8 mouse cellular contexts compared by ENCODE assay signal in the genomic region with DNA sequence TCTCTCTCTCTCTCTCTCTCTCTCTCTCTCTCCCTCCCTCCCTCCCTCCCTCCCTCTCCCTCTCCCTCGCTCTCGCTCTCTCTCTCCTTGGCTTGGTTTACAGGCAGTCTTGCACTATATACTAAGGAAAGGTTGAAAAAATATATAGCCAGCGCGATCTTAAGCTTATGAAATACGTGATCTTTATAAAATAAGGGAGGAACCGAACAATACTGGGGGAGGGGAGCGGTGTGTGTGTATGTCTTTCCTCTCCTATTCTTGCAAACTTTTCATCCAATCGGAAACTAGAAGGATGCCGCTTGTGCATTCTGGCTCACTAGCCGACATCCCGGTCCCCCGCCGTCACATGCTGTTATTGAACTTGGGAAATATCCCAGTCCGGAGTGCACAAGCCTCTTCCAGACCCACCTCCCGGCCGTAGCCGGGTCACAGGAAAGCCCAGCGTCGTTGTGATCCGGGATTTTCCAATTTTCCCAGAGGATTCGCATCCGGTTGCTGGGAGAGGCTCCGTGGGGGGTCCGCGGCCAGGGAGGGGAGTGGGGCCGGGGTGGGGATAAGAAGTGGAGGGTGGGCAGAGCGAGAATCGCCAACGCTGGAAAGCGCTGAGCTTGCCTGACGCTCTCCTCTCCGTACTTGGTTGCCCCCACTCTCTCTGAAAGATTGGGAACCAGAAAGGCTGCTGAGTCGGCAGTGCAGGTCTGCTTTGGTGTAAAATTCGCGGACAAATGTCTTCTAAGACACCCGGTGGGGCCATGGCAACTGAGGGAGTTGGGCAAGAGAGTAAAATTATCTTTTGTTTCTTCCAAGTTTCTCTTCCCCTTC. TPM values are rescaled to one million over a fixed set of nuclear protein-coding genes. Genes with fewer than 3 reads are reported as not detected.
DNase-seq lines count a peak whose midpoint lies in the region; ATAC-seq and TF ChIP-seq lines count a peak whose summit lies in the region.

No protein-coding gene starts in this region.

- peak overlapping the region; percentile 60 for H3K4me3 ChIP-seq in forebrain, embryonic 16.5 days (replicated peaks; ENCODE audit: low read length)
- peak overlapping the region; percentile 72 for H3K4me3 ChIP-seq in liver, embryonic 12.5 days
- H3K4me3 ChIP-seq in myocyte: peak overlapping the region; percentile 26

- no peak for TF ChIP-seq POLR2A in myocyte (IDR thresholded peaks at IDR 0.05; ENCODE audit: insufficient read length, low read depth)

- peaks cover 12% of the 10 kb centered on the region for H3K4me1 ChIP-seq in forebrain, embryonic 16.5 days (replicated peaks; ENCODE audit: control insufficient read depth, insufficient read depth, low read length)
- H3K4me1 ChIP-seq in liver, embryonic 12.5 days: peaks cover 43% of the 10 kb centered on the region

- WGBS in forebrain, embryonic 16.5 days: under 1% methylated on average over 36 of the region's 36 CpGs
- under 1% methylated on average over 34 of the region's 36 CpGs for WGBS in liver, embryonic 12.5 days (ENCODE audit: insufficient replicate concordance)

- H3K9ac ChIP-seq in forebrain, embryonic 16.5 days (replicated peaks; ENCODE audit: low read depth, low read length): peak overlapping the region; percentile 68
- H3K9ac ChIP-seq in liver, embryonic 12.5 days: peak overlapping the region; percentile 86

- ATAC-seq in forebrain, embryonic 16.5 days: peak; percentile 75
- ATAC-seq in liver, embryonic 12.5 days: peak; percentile 38

- H3K36me3 ChIP-seq in forebrain, embryonic 16.5 days (ENCODE audit: control insufficient read depth, insufficient read depth): no peaks in the 10 kb centered on the region
- peaks cover 17% of the 10 kb centered on the region for H3K36me3 ChIP-seq in liver, embryonic 12.5 days
- no peaks in the 10 kb centered on the region for H3K36me3 ChIP-seq in myocyte (ENCODE audit: control insufficient read depth, insufficient read depth)

- peak overlapping the region; percentile 99 for H3K4me2 ChIP-seq in forebrain, embryonic 16.5 days (ENCODE audit: low read length)
- peak overlapping the region; percentile 94 for H3K4me2 ChIP-seq in liver, embryonic 12.5 days
- H3K4me2 ChIP-seq in myocyte (ENCODE audit: low read depth): peak overlapping the region; percentile 71

- H3K27ac ChIP-seq in forebrain, embryonic 16.5 days (ENCODE audit: low read length): no peak overlapping the region
- peak overlapping the region; percentile 92 for H3K27ac ChIP-seq in liver, embryonic 12.5 days

- peak; percentile 21 for DNase-seq in ovary, postnatal 14 days (ENCODE audit: low spot score)
- no peak for DNase-seq in ovary, adult 18-20 months (ENCODE audit: low spot score)
- DNase-seq in cerebellum, adult 11-12 months: peak; percentile 12
- DNase-seq in hindlimb bud, embryonic 11.5 days (ENCODE audit: extremely low spot score, low read depth, low spot score): peak; percentile 33
- peak; percentile 20 for DNase-seq in thymus, postnatal 0 days (ENCODE audit: low spot score)

- H3K79me2 ChIP-seq in myocyte (ENCODE audit: control insufficient read depth, insufficient read depth): no peaks in the 10 kb centered on the region

- H3K27me3 ChIP-seq in forebrain, embryonic 16.5 days (replicated peaks; ENCODE audit: control insufficient read depth, insufficient read depth, low read length): peaks cover 10% of the 10 kb centered on the region; the same call in 1 of the 2 replicates
- H3K27me3 ChIP-seq in liver, embryonic 12.5 days (replicated peaks): no peaks in the 10 kb centered on the region; the same call in 1 of the 2 replicates
- H3K27me3 ChIP-seq in myocyte (ENCODE audit: control insufficient read depth, insufficient read depth, insufficient read length): no peaks in the 10 kb centered on the region

- no peak overlapping the region for H3ac ChIP-seq in myocyte (ENCODE audit: control insufficient read depth, insufficient read length)

- no peaks in the 10 kb centered on the region for H3K9me3 ChIP-seq in forebrain, embryonic 16.5 days (ENCODE audit: control insufficient read depth, low read length)
- no peaks in the 10 kb centered on the region for H3K9me3 ChIP-seq in liver, embryonic 12.5 days (replicated peaks)

TF ChIP-seq in myocyte, 11 proteins besides CTCF, POLR2A, EP300 and RAD21:
- TF ChIP-seq POLR2AphosphoS2 (IDR thresholded peaks at IDR 0.05; ENCODE audit: insufficient read length, low read depth) (no peak), E2F4 (IDR thresholded peaks at IDR 0.05; ENCODE audit: insufficient read depth) (no peak), MAX (IDR thresholded peaks at IDR 0.05; ENCODE audit: low read depth) (no peak), MYOG (IDR thresholded peaks at IDR 0.05; ENCODE audit: control insufficient read depth in 1 of 3, insufficient read depth in 1 of 3, insufficient read length in 2 of 3, low read depth in 2 of 3) (no peak), MYOD1 (IDR thresholded peaks at IDR 0.05; ENCODE audit: control insufficient read depth in 1 of 3, insufficient read length in 2 of 3, low read depth in 2 of 3) (no peak), TCF3 (IDR thresholded peaks at IDR 0.05; ENCODE audit: insufficient read length, low read depth) (no peak), CEBPB (IDR thresholded peaks at IDR 0.05; ENCODE audit: insufficient read depth, poor library complexity, severe bottlenecking) (no peak), USF1 (IDR thresholded peaks at IDR 0.05; ENCODE audit: low read depth) (no peak), TCF12 (IDR thresholded peaks at IDR 0.05; ENCODE audit: insufficient read depth, poor library complexity, severe bottlenecking) (no peak), REST (IDR thresholded peaks at IDR 0.05; ENCODE audit: insufficient read depth, insufficient read length) (no peak), SRF (IDR thresholded peaks at IDR 0.05; ENCODE audit: control insufficient read depth, insufficient read length, low read depth) (no peak)

RNA-seq across cellular contexts. Expression of gene Tifa, which starts 0.8 kb away (rescaled TPM):
- 3.4 and 5.0 TPM in 2 replicates for polyA plus RNA-seq in forebrain, embryonic 16.5 days (2015; fragmentation: Nextera tagmentation; extraction: Ambion mirVana)
- 12.8 and 13.7 TPM in 2 replicates for polyA plus RNA-seq in liver, embryonic 12.5 days (2016; fragmentation: Nextera tagmentation; extraction: Ambion mirVana)
- polyA plus RNA-seq in myocyte (2012; fragmentation: generic; extraction: Trizol): 0.85 TPM
- polyA plus RNA-seq in thymus, postnatal 0 days (2015; fragmentation: Nextera tagmentation; extraction: Ambion mirVana): 10.9 and 11.6 TPM in 2 replicates

RNA-seq across cellular contexts. Expression of gene Alpk1, which starts 10.1 kb away (rescaled TPM):
- polyA plus RNA-seq in forebrain, embryonic 16.5 days (2015; fragmentation: Nextera tagmentation; extraction: Ambion mirVana): 0.92 and 0.99 TPM in 2 replicates
- 0.44 and 0.64 TPM in 2 replicates for polyA plus RNA-seq in liver, embryonic 12.5 days (2016; fragmentation: Nextera tagmentation; extraction: Ambion mirVana)
- 1.8 TPM for polyA plus RNA-seq in myocyte (2012; fragmentation: generic; extraction: Trizol)
- polyA plus RNA-seq in thymus, postnatal 0 days (2015; fragmentation: Nextera tagmentation; extraction: Ambion mirVana): 0.58 and 0.83 TPM in 2 replicates

RNA-seq across cellular contexts. Expression of gene Ap1ar, which starts 46.9 kb away (rescaled TPM):
- polyA plus RNA-seq in forebrain, embryonic 16.5 days (2015; fragmentation: Nextera tagmentation; extraction: Ambion mirVana): 83.0 and 83.1 TPM in 2 replicates
- 37.3 and 39.3 TPM in 2 replicates for polyA plus RNA-seq in liver, embryonic 12.5 days (2016; fragmentation: Nextera tagmentation; extraction: Ambion mirVana)
- polyA plus RNA-seq in myocyte (2012; fragmentation: generic; extraction: Trizol): 8.3 TPM
- 26.3 and 32.4 TPM in 2 replicates for polyA plus RNA-seq in thymus, postnatal 0 days (2015; fragmentation: Nextera tagmentation; extraction: Ambion mirVana)
